Mouse (Mus musculus) small intestine, adult 2 months (tissue): Measurements from ENCODE around the gene Mpv17l. TPM values are rescaled to one million over a fixed set of nuclear protein-coding genes. Genes with fewer than 3 reads are reported as not detected.

Experiments
- H3K27ac ChIP-seq: fragments of 200-500 bp; 2 replicates; pipeline ENCODE4 v1.5.1; 2012; ENCODE audit warnings: low read depth, low read length, control low read depth, inconsistent platforms; ENCODE audit not compliant: insufficient read depth
- H3K27me3 ChIP-seq: fragments of 200-500 bp; 2 replicates; pipeline ENCODE4 v1.6.1; 2012; ENCODE audit warnings: mild to moderate bottlenecking, moderate library complexity, low read length, inconsistent platforms; ENCODE audit not compliant: control insufficient read depth, insufficient read depth
- H3K36me3 ChIP-seq: fragments of 200-500 bp; 2 replicates; pipeline ENCODE4 v1.6.1; 2012; ENCODE audit warnings: mild to moderate bottlenecking, low read length, control low read depth, inconsistent platforms; ENCODE audit not compliant: control insufficient read depth, insufficient read depth
- H3K4me1 ChIP-seq: fragments of 200-500 bp; 2 replicates; pipeline ENCODE4 v1.6.1; 2012; ENCODE audit warnings: low read length, inconsistent platforms, mixed read lengths; ENCODE audit not compliant: control insufficient read depth, insufficient read depth, insufficient read length
- H3K4me3 ChIP-seq: fragments of 200-500 bp; 2 replicates; pipeline ENCODE4 v1.5.1; 2012; ENCODE audit warnings: low read depth, mild to moderate bottlenecking, control low read depth, inconsistent platforms, low read length, moderate library complexity
- CTCF ChIP-seq: fragments of 200-500 bp; IDR thresholded peaks from 2 replicates; pipeline ENCODE4 v1.5.1; 2012; ENCODE audit warnings: low read depth, mild to moderate bottlenecking, control low read depth, inconsistent platforms, low read length, moderate library complexity, mixed read lengths; ENCODE audit not compliant: insufficient replicate concordance, insufficient read length; ENCODE audit errors: extremely low read depth
- POLR2A ChIP-seq: fragments of 200-500 bp; IDR thresholded peaks from 2 replicates; pipeline ENCODE4 v1.6.1; 2012; ENCODE audit warnings: low read depth, mild to moderate bottlenecking, control low read depth, inconsistent platforms, low read length, moderate library complexity
- WGBS: fragments of 180-500 bp; shearing (Covaris S2); methylation state at CpG from one replicate; pipeline ENCODE4 v1.1.7; 2018; 5-methylcytosine and 5-hydroxymethylcytosine counted together
- polyA plus RNA-seq: library from polyadenylated mRNA; depleted of rRNA; stranded (reverse); fragments of >200 nt; gene quantifications from 2 replicates; pipeline ENCODE4 v1.2.3, GENCODE M21; 2012

Mpv17l gene
- polyA plus RNA-seq, 1 experiment = 2.7 TPM

DNA sequence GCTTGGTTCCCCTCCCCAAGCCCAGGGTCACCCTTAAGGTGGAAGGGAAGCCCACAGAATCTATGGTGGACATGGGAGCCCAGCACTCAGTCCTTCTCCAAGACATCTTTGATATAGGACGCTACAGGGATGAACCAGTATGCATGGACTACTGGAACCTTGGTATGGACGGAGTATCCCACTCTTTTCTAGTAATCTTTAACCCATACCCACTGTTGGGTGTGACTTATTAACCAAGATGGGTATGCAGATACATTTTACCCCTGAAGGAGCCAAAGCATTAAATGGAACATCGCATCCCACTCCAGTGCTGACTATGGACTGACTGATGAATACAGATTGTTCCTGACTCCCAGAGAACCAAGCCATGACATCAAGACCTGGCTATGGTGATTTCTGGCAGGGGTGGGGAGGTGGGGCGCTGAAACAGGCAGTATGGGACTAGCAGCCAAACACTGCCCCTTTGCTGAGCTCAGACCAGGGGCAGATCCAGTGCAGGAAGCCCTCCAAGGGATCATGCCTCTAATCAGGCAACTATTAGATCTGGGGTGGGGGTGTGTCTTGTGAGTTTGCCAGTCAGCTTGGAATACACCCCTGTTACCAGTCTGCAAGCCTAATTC lies 24.6 kb downstream of the Mpv17l start:
- H3K4me3 ChIP-seq = no peak overlapping the region
- no peaks in the 10 kb centered on the region for H3K36me3 ChIP-seq
- TF ChIP-seq CTCF = no peak
- no peak for TF ChIP-seq POLR2A
- H3K27ac ChIP-seq = no peak overlapping the region
- 94% methylated on average over 4 of the region's 4 CpGs for WGBS
- H3K27me3 ChIP-seq = no peaks in the 10 kb centered on the region
- H3K4me1 ChIP-seq = no peaks in the 10 kb centered on the region

DNA sequence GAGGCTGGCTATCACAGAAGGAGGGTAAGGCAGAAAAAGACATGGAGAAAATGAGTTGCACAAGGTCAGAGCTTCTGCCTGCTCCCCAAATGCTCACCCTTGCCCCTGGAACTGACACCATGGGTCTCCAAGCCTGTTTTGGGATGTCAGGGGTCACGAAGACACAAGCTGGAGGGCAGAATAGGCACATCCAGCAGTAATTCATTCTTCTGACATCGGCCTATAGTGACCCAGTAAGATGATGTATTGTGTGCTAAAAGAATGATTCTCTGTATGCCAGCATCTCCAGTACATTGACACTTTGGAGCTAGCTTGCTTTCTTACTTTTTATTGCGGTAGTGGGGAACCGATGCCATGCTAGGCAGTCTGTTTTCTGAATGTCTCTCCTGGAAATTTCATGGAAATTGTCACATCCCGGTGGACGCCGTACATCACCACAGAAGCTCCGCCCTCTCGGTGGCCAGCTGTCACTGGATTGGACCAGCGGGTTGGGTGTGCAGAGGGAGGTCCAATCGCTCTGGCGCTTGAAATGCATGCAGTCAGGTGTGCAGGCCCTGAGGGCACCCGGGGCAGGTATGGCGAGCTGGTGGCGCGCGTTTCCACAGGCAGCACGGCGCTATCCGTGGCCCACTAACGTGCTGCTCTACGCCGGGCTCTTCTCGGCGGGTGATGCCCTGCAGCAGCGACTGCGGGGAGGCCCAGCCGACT lies 37.3 kb downstream of the Mpv17l start:
- no peaks in the 10 kb centered on the region for H3K36me3 ChIP-seq
- H3K27me3 ChIP-seq = no peaks in the 10 kb centered on the region; the same call in 1 of the 2 replicates
- H3K27ac ChIP-seq = no peak overlapping the region
- 6% methylated on average over 28 of the region's 28 CpGs for WGBS
- H3K4me1 ChIP-seq = 0 out of 2 replicates have a peak, but pooled peaks cover 3% of the 10 kb centered on the region
- TF ChIP-seq POLR2A (no peak), CTCF (no peak)
- H3K4me3 ChIP-seq = peak overlapping the region; percentile 81

DNA sequence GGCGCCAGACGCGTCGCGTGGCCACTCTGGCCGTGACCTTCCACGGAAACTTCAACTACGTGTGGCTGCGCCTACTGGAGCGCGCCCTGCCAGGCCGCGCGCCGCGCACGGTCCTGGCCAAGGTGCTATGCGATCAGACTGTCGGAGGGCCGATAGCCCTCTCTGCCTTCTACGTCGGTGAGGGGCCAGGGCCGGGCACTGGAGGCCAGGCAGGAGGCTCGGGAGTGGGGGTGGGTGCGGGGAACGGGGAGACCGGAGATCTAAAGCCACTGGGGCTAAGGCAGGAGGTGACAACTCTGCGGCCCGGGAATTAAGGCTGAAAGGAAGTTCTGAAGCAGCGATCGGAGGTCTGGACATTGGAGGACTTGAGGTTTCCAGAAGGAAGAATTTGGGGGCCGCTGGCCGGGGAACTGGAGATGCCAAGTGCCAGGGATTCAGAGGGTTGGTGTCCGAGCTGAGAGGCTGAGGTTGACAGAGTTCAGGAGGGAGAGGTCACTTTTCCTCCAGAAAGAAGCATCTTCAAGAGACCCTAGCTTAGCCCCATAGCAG lies 38.0 kb downstream of the Mpv17l start:
- 3% methylated on average over 34 of the region's 34 CpGs for WGBS
- 0 out of 2 replicates have a peak, but pooled peaks cover 3% of the 10 kb centered on the region for H3K4me1 ChIP-seq
- no peak for TF ChIP-seq CTCF
- TF ChIP-seq POLR2A = no peak
- H3K27ac ChIP-seq = no peak overlapping the region
- no peaks in the 10 kb centered on the region; the same call in 1 of the 2 replicates for H3K27me3 ChIP-seq
- peak overlapping the region; percentile 81 for H3K4me3 ChIP-seq
- no peaks in the 10 kb centered on the region for H3K36me3 ChIP-seq

DNA sequence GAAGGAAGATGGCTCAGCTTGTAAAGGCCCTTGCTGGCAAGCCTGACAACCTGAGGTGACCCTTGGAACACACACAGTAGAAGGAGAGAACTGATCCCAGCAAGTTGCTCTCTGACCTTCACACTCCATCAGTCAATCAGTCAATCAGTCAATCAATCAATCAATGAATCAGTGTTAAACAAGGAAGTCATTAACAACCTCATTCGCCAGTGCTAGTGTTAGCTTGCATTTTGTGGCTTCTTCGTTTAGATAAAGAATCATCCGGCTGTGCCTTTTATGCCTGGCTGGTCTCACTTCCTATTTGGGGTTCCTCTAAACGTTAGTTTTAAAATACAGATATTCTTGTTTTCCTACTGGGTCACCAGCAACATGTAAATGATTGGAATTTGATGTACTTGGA lies 41.2 kb downstream of the Mpv17l start:
- no peaks in the 10 kb centered on the region; the same call in 1 of the 2 replicates for H3K27me3 ChIP-seq
- H3K27ac ChIP-seq = no peak overlapping the region
- no peak overlapping the region for H3K4me3 ChIP-seq
- 0 out of 2 replicates have a peak, but pooled peaks cover 3% of the 10 kb centered on the region for H3K4me1 ChIP-seq
- TF ChIP-seq POLR2A (no peak), CTCF (no peak)
- H3K36me3 ChIP-seq = no peaks in the 10 kb centered on the region
- WGBS = 43% methylated on average over 4 of the region's 4 CpGs

DNA sequence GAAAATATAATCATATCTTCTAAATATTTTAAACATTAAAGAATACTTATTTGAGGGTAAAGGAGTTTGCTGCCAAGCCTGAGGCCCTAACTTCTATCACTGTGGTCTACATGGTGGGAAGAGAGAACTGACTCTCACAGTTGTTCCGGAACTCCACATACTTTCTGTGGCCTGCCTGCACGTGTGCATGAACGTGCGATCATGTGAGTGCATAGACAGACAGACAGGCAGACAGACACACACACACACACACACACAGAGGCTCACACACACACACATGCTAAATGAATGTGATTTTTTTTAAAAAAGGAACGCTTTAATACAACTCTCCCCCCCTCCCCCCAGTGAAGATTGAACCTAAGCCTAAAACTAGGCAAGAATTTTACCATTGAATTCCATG lies 41.8 kb downstream of the Mpv17l start:
- 79% methylated on average over 5 of the region's 5 CpGs for WGBS
- H3K4me3 ChIP-seq = no peak overlapping the region
- 0 out of 2 replicates have a peak, but pooled peaks cover 3% of the 10 kb centered on the region for H3K4me1 ChIP-seq
- H3K27me3 ChIP-seq = no peaks in the 10 kb centered on the region; the same call in 1 of the 2 replicates
- H3K36me3 ChIP-seq = no peaks in the 10 kb centered on the region
- TF ChIP-seq POLR2A = no peak
- no peak for TF ChIP-seq CTCF
- no peak overlapping the region for H3K27ac ChIP-seq

DNA sequence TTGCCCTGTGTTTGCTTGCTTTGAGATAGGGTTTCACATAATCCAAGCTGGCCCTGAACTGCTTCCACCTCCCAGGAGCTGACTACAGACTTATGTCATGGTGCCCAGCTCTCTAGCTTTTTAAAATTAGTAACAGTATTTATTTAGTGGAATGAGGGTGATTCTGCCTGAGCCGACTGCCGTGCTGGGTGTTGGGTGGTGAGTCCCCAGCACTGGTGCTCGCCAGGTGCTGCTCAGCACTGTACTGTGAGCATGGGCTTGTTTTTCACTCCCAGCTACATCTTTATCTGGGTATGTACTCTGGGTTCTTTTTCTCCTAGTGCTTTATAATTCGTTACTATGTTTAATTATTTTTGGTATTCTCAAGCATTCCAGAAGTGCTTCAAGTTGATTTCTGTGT lies 42.2 kb downstream of the Mpv17l start:
- H3K27me3 ChIP-seq = no peaks in the 10 kb centered on the region; the same call in 1 of the 2 replicates
- H3K4me3 ChIP-seq = no peak overlapping the region
- no peak overlapping the region for H3K27ac ChIP-seq
- no peaks in the 10 kb centered on the region for H3K36me3 ChIP-seq
- H3K4me1 ChIP-seq = 0 out of 2 replicates have a peak, but pooled peaks cover 3% of the 10 kb centered on the region
- no peak for TF ChIP-seq CTCF
- no peak for TF ChIP-seq POLR2A
- 78% methylated on average over 4 of the region's 4 CpGs for WGBS

DNA sequence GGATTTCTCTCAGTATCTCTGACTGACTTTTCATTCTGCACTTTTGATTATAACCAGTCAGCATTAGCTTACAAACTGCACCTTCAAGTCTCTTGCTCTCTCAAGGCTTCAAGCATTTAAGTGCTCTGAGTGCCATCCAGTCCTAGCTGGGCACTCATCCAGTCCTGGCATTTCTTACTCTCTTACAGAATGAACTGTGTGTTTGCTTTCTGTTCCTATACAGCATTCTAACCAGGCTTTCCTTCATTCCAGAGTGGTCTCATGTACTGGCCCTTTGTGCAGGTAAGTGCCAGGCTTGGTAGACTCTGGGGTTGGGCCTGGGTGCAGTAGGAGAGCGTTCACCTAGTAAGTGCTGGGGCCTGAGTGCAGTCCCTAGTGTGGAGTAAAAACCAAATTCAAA lies 43.3 kb downstream of the Mpv17l start:
- TF ChIP-seq CTCF (no peak), POLR2A (no peak)
- Histone ChIP-seq H3K27ac (no peak overlapping the region), H3K4me3 (no peak overlapping the region), H3K27me3 (no peaks in the 10 kb centered on the region; the same call in 1 of the 2 replicates), H3K36me3 (no peaks in the 10 kb centered on the region), H3K4me1 (no peaks in the 10 kb centered on the region)
- WGBS = 97% methylated on average over 1 of the region's 1 CpGs

DNA sequence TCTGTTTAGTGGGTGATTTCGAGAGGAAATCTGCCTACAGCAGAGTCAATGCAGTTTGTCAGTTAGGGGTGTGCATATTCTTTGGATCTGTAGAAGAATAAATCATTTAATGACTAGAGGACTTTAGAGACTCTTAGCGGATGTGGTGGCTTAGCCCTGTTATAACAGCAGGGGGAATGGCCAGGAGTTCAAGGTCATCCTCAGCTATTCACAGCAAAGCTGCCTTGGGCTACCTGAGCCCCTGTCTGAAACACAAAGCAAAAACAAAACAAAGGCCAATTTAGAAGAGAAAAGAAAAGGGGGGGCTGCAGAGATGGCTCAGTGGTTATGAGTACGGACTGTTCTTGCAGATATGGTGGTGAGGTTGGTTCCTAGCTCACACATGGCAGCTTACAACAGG lies 48.3 kb downstream of the Mpv17l start:
- no peak for TF ChIP-seq CTCF
- no peak for TF ChIP-seq POLR2A
- Histone ChIP-seq H3K36me3 (no peaks in the 10 kb centered on the region), H3K27ac (no peak overlapping the region), H3K27me3 (no peaks in the 10 kb centered on the region), H3K4me3 (no peak overlapping the region), H3K4me1 (no peaks in the 10 kb centered on the region)
- 74% methylated on average over 3 of the region's 3 CpGs for WGBS
